Mouse (Mus musculus): ENCODE results near the gene Rxfp1.
"Not testable (repeated sequence)": the region's sequence is repeated elsewhere in the genome, so short reads cannot be mapped to it uniquely, and the experiment has no call there.

Gene Rxfp1

GRCm38 (mm10) chr3:79737780-79738179 is at the start of gene Rxfp1:
Rxfp1 (minus strand) TSS chr3:79737880.
- no peak for DNase-seq (ENCODE audit: inconsistent age in 2 of 2, low spot score in 1 of 2)

GRCm38 (mm10) chr3:79784362-79784736 is 46.7 kb upstream of the Rxfp1 start:
- no peak for DNase-seq (ENCODE audit: inconsistent age in 2 of 2, low spot score in 1 of 2)

- peak in 1 of 2 experiments; percentile 59 for DNase-seq (ENCODE audit: inconsistent age in 2 of 2, low spot score in 1 of 2)
Observed at GRCm38 (mm10) chr3:79783630-79784361, 46.1 kb upstream of the Rxfp1 start.

GRCm38 (mm10) chr3:79772701-79773100 is 35.0 kb upstream of the Rxfp1 start:
- DNase-seq (ENCODE audit: inconsistent age in 2 of 2, low spot score in 1 of 2): peak in 1 of 2 experiments; percentile 41

GRCm38 (mm10) chr3:79753736-79754135 is 16.1 kb upstream of the Rxfp1 start:
- DNase-seq (ENCODE audit: inconsistent age in 2 of 2, low spot score in 1 of 2): no peak

GRCm38 (mm10) chr3:79746585-79746984 is 8.9 kb upstream of the Rxfp1 start:
- DNase-seq (ENCODE audit: inconsistent age in 2 of 2, low spot score in 1 of 2): no peak

- no peak for DNase-seq (ENCODE audit: inconsistent age in 2 of 2, low spot score in 1 of 2)
Observed at GRCm38 (mm10) chr3:79745101-79745500, 7.4 kb upstream of the Rxfp1 start.

- DNase-seq (ENCODE audit: inconsistent age in 2 of 2, low spot score in 1 of 2): no peak
Observed at GRCm38 (mm10) chr3:79744415-79744814, 6.7 kb upstream of the Rxfp1 start.

GRCm38 (mm10) chr3:79740351-79740750 is 2.7 kb upstream of the Rxfp1 start:
- no peak for DNase-seq (ENCODE audit: inconsistent age in 2 of 2, low spot score in 1 of 2)

GRCm38 (mm10) chr3:79738451-79738850 is 771 bp upstream of the Rxfp1 start:
- DNase-seq (ENCODE audit: inconsistent age in 2 of 2, low spot score in 1 of 2): no peak

- DNase-seq (ENCODE audit: inconsistent age in 2 of 2, low spot score in 1 of 2): no peak
Observed at GRCm38 (mm10) chr3:79726506-79727075, 11.1 kb downstream of the Rxfp1 start.

GRCm38 (mm10) chr3:79720756-79721484 is 16.8 kb downstream of the Rxfp1 start:
- DNase-seq (ENCODE audit: inconsistent age in 2 of 2, low spot score in 1 of 2): no peak

- no peak for DNase-seq (ENCODE audit: inconsistent age in 2 of 2, low spot score in 1 of 2)
Observed at GRCm38 (mm10) chr3:79706436-79706835, 31.2 kb downstream of the Rxfp1 start.

GRCm38 (mm10) chr3:79703135-79703534 is 34.5 kb downstream of the Rxfp1 start:
- DNase-seq (ENCODE audit: inconsistent age in 2 of 2, low spot score in 1 of 2): no peak

- DNase-seq (ENCODE audit: inconsistent age in 2 of 2, low spot score in 1 of 2): no peak
Observed at GRCm38 (mm10) chr3:79691957-79692356, 45.7 kb downstream of the Rxfp1 start.

- DNase-seq (ENCODE audit: inconsistent age in 2 of 2, low spot score in 1 of 2): no peak
Observed at GRCm38 (mm10) chr3:79690111-79690651, 47.5 kb downstream of the Rxfp1 start.

GRCm38 (mm10) chr3:79688101-79688500 is 49.6 kb downstream of the Rxfp1 start:
- not testable (repeated sequence) for DNase-seq (ENCODE audit: inconsistent age in 2 of 2, low spot score in 1 of 2)

- no peak for DNase-seq (ENCODE audit: inconsistent age in 2 of 2, low spot score in 1 of 2)
Observed at GRCm38 (mm10) chr3:79683529-79683928, 54.2 kb downstream of the Rxfp1 start.

GRCm38 (mm10) chr3:79682351-79683132 is 55.1 kb downstream of the Rxfp1 start:
- no peak for DNase-seq (ENCODE audit: inconsistent age in 2 of 2, low spot score in 1 of 2)

GRCm38 (mm10) chr3:79676411-79676810 is 61.3 kb downstream of the Rxfp1 start:
- DNase-seq (ENCODE audit: inconsistent age in 2 of 2, low spot score in 1 of 2): no peak

- DNase-seq (ENCODE audit: inconsistent age in 2 of 2, low spot score in 1 of 2): no peak
Observed at GRCm38 (mm10) chr3:79674641-79675040, 63.0 kb downstream of the Rxfp1 start.
